Mouse (Mus musculus): ENCODE measurements around the gene Ptgdr. TPM values are rescaled to one million over a fixed set of nuclear protein-coding genes. Genes with fewer than 3 reads are reported as not detected.
"Not testable (repeated sequence)": the region's sequence is repeated elsewhere in the genome, so short reads cannot be mapped to it uniquely, and the experiment has no call there.

Ptgdr gene
- 0.08 and 0.19 TPM in 2 replicates for polyA plus RNA-seq (2016; fragmentation: Nextera tagmentation; extraction: Ambion mirVana)

DNA sequence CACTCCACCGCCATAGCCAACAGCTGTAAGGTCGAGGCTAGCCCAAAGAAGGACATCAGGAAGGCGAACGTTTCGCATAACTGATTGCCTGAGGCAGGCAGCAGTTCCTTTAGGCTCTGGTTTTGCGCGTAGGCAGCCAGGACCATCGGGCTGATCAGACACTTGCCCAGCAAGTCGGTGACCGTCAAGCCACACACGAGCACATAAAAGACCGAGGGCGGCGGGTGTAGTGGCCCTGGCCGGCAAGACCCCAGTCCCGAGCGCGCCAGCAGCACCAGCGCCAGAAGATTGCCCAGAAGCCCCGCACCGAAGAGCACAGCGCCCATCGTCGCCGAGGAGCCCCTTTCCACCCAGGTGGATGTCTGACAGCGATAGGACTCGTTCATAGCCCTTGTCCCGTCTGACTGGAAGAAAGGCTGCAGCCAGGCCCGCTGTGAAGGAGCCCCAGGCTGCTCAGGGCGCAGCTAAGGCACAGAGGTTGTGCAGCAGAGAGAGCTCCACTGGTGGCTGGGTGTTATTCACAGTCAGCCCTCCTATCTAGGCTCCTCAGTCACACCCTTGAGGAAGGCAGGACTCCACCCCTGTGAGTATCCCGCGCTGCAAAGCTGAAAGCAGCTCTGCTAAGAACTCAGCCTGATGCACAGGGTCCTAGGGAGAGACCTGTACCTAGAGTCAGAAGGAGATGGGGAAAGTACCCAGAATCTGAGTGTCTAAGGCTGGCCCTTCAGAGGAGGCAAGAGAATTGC, at the start of gene Ptgdr:
TSS of gene Ptgdr (minus strand) at position 508 of the 746 bp plus-strand sequence.
- Histone ChIP-seq H3K9me3 (no peaks in the 10 kb centered on the region), H3K27me3 (peaks cover 43% of the 10 kb centered on the region), H3K36me3 (replicated peaks) (no peaks in the 10 kb centered on the region), H3K27ac (no peak within 1 kb of the TSS), H3K4me2 (peak within 1 kb of the TSS; percentile 52), H3K4me1 (peaks cover 17% of the 10 kb centered on the region), H3K4me3 (replicated peaks) (peak within 1 kb of the TSS; percentile 32), H3K9ac (peak within 1 kb of the TSS; percentile 36; the same call in 1 of the 2 replicates)
- WGBS: 2% methylated on average over 32 of the region's 32 CpGs
- ATAC-seq (ENCODE audit: low FRiP score): peak; percentile 33; the same call in 1 of the 2 replicates

DNA sequence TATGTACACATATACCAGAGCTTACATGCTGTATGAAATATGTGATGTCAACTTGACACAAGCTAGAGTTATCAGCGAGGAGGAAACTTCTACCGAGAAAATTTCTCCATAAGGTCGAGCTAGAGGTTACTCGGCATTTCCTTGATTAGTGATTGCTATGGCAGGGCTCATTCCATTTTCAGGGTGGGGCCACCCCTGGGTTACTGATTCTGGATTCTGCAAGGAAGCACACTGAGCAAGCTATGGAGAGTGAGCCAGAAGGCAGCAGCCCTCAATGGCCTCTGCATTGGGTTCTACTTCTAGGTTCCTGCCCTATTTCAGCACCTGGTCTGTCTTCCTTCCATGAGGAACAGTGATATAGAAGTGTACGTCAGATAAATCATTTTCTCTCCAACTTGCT, 48.6 kb upstream of the Ptgdr start:
- WGBS: 84% methylated on average over 5 of the region's 5 CpGs
- Histone ChIP-seq H3K4me2 (no peak overlapping the region), H3K4me1 (no peaks in the 10 kb centered on the region), H3K27me3 (no peaks in the 10 kb centered on the region), H3K36me3 (replicated peaks) (no peaks in the 10 kb centered on the region), H3K27ac (no peak overlapping the region), H3K4me3 (replicated peaks) (no peak overlapping the region), H3K9ac (no peak overlapping the region), H3K9me3 (no peaks in the 10 kb centered on the region)
- no peak for ATAC-seq (ENCODE audit: low FRiP score)

DNA sequence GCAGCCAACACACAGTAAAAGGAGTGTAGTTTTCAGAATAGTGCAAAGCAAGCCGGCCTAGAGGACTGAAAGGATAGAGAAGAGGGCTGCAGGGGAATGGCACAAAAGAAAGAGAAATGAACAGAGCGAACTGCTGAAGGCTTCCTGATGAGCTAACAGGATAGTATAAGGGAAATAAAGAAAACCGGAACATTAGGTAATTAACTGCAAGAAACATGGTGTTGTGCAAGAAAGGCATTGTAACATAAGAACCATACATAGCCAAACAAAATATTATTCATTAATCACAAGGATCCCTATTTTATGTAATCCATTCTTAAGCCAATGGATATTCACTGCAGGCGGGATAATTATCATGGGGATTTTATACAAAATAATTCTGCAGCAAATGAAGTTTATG, 45.0 kb upstream of the Ptgdr start:
- ATAC-seq (ENCODE audit: low FRiP score): no peak
- Histone ChIP-seq H3K4me3 (replicated peaks) (no peak overlapping the region), H3K36me3 (replicated peaks) (no peaks in the 10 kb centered on the region), H3K27ac (no peak overlapping the region), H3K27me3 (no peaks in the 10 kb centered on the region), H3K4me2 (no peak overlapping the region), H3K9ac (no peak overlapping the region), H3K4me1 (no peaks in the 10 kb centered on the region), H3K9me3 (no peaks in the 10 kb centered on the region)
- 79% methylated on average over 4 of the region's 4 CpGs for WGBS

DNA sequence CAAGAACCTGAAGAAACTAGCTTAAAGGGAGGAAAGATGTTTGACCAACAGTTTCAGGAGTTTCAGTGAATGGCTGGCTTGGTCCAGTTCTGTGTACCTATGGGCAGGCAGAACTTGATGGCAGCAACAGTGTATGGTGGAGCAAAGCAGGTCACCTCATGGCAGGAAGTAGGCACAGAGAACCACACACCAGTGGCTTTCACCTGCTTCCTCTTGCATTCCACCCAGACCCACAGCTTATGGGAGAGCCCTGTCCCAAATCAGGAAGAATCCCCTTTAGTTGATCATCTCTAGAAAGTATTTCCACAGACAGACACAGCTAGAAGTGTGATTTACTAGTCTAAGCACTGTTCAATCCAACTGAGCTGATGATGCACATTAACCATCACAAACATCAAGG, 42.6 kb upstream of the Ptgdr start:
- H3K36me3 ChIP-seq (replicated peaks); H3K4me1 ChIP-seq; H3K9ac ChIP-seq; H3K4me2 ChIP-seq; H3K4me3 ChIP-seq (replicated peaks); H3K27me3 ChIP-seq; ATAC-seq (ENCODE audit: low FRiP score); H3K9me3 ChIP-seq; H3K27ac ChIP-seq: not testable (repeated sequence)

DNA sequence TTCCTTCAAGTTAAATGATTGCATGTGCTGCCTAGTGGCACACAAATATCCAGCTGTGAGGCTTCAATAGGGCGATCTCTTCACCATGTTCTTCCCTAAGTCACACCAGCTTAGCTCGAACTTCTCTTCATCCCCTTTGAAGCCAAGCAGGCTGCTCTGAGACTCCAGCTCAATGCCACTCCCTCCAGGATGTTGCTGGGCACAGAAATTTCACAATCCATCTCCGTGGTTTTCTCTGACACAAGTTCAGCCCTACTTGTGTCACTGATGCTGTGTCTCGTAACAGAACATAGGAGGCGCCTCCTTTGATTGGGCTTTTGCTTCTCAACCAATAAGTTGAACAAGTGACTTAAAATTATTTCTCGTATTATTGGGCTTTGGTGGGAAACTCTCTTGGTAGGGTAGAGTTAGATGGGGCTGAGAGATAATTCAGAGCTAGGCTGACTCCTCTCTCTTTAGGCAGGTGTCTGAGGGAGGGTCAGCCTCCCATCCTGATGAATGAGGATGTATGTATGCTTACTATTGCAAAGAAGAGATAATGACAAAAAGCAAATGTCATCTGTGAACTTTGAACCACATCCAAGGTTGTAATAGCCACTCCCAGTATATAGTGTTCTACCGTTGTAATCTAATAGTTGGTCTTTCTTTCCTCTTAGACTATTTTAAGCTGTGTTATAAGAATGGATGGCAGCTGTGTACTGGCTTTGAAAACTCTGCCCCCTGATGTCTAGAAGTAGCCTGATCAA, 32.4 kb upstream of the Ptgdr start:
- Histone ChIP-seq H3K9me3 (no peaks in the 10 kb centered on the region), H3K4me2 (no peak overlapping the region), H3K36me3 (replicated peaks) (no peaks in the 10 kb centered on the region), H3K27me3 (no peaks in the 10 kb centered on the region), H3K27ac (no peak overlapping the region), H3K9ac (no peak overlapping the region), H3K4me3 (replicated peaks) (no peak overlapping the region), H3K4me1 (no peaks in the 10 kb centered on the region)
- 78% methylated on average over 7 of the region's 7 CpGs for WGBS
- ATAC-seq (ENCODE audit: low FRiP score): no peak

DNA sequence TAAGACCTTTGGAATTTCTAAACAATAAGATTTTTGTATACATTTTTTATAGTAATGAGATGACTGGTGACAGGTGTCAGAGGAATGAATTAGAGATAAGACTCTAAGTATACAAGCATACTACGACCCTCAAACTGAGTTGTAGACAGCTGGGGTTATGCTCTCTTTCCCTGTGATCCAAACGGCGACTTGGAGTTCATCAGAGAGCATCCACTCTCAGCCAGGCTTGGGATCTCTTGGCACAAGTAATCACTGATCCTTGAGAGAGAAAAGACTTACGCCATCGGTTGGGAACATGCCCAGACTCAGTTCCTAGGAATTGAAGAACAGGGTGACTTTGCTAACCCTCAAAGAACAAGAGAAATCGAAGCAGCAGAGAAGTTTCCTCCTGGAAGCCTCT, 10.5 kb upstream of the Ptgdr start:
- Histone ChIP-seq H3K9ac (no peak overlapping the region), H3K9me3 (no peaks in the 10 kb centered on the region), H3K4me2 (no peak overlapping the region), H3K27me3 (no peaks in the 10 kb centered on the region), H3K4me1 (no peaks in the 10 kb centered on the region), H3K27ac (no peak overlapping the region), H3K4me3 (replicated peaks) (no peak overlapping the region), H3K36me3 (replicated peaks) (no peaks in the 10 kb centered on the region)
- WGBS: 86% methylated on average over 6 of the region's 6 CpGs
- ATAC-seq (ENCODE audit: low FRiP score): no peak

DNA sequence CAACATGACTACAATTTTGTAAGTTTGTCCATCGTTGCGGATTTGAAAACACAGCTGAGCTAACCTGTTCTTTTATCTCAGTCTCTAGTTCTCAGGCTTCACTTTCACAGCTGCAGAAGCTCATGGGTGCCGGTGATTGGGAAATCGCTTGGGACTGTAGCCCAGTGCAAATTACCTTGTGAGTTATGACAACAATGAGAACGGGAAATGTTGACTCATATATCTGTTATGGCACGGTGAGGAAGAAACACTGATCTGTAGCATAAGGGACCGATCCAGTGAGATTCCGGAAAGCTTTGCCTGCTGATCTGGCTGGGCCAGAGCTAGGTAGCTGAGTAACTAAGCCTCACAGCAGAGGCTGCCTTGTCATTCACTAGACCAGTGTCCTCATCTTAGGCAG, 6.5 kb upstream of the Ptgdr start:
- H3K36me3 ChIP-seq (replicated peaks): no peaks in the 10 kb centered on the region
- H3K4me3 ChIP-seq (replicated peaks): no peak overlapping the region
- no peak for ATAC-seq (ENCODE audit: low FRiP score)
- no peak overlapping the region for H3K9ac ChIP-seq
- H3K27me3 ChIP-seq: 0 out of 2 replicates have a peak, but pooled peaks cover 3% of the 10 kb centered on the region
- H3K27ac ChIP-seq: no peak overlapping the region
- peaks cover 9% of the 10 kb centered on the region for H3K4me1 ChIP-seq
- H3K4me2 ChIP-seq: no peak overlapping the region
- 84% methylated on average over 8 of the region's 8 CpGs for WGBS
- H3K9me3 ChIP-seq: no peaks in the 10 kb centered on the region

DNA sequence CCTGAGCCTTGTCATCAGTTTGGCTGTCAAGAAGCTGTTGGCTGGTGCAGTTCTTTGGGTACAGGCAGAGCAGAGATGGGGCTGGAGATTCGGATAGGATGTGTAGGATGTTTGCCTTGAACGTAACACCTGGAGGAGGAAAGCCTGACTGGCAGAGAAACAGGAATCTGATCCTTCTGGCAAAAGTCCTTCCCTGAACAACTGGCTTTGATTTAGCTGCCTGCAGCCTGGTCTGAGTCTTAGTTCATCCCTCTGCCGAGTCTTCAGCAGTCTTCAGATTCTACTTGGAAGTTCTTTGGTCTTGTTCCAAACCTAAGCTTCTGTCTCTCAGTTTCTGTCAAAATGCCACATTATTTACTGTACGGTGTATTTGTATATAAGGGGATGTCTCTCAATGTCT, 3.9 kb upstream of the Ptgdr start:
- peaks cover 17% of the 10 kb centered on the region for H3K4me1 ChIP-seq
- no peaks in the 10 kb centered on the region for H3K36me3 ChIP-seq (replicated peaks)
- ATAC-seq (ENCODE audit: low FRiP score): no peak
- no peak overlapping the region for H3K27ac ChIP-seq
- 58% methylated on average over 4 of the region's 4 CpGs for WGBS
- H3K4me3 ChIP-seq (replicated peaks): no peak overlapping the region
- no peak overlapping the region for H3K9ac ChIP-seq
- peaks cover 29% of the 10 kb centered on the region for H3K27me3 ChIP-seq
- H3K4me2 ChIP-seq: no peak overlapping the region
- no peaks in the 10 kb centered on the region for H3K9me3 ChIP-seq

DNA sequence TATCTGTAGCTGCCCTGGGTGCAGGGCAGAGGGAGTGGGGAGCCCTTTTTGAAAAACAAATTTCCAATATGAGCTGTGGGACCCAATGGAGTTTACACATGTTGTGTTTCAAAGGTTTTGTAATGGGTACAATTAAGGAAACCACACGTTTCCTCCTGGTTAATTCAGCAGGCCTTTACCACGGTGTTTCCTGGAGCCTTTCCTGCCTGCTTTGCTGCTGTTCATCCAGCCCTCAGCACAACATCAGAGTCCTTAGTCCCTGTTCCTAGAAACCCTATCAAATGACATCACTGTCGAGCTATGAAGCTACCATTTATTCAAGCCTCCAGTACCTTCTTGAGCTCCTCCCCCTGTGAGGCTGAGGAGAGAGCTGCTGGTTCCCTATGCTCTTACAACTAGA, 2.0 kb upstream of the Ptgdr start:
- Histone ChIP-seq H3K27ac (no peak overlapping the region), H3K9me3 (no peaks in the 10 kb centered on the region), H3K27me3 (peaks cover 43% of the 10 kb centered on the region), H3K9ac (no peak overlapping the region), H3K36me3 (replicated peaks) (no peaks in the 10 kb centered on the region), H3K4me2 (no peak overlapping the region), H3K4me3 (replicated peaks) (no peak overlapping the region), H3K4me1 (peaks cover 17% of the 10 kb centered on the region)
- ATAC-seq (ENCODE audit: low FRiP score): no peak
- WGBS: 67% methylated on average over 3 of the region's 3 CpGs

DNA sequence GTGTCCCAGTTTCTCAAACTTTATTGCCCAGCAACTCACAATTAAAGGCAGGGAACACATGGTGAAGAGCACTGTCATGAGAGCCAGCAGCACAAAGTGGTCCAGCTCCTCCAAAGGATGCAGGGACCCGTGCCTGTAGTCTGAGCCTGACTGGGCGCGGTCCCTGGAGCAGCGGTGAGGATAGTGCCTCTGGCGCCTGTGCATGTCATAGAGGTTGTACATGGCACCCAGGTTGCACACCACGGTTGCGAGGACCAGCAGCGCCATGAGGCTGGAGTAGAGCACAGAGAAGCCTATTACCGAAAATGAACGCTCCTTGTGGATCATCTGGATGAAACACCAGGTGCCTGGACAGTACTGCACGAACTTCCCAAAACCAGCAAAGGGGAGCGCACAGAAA, 803 bp downstream of the Ptgdr start:
- peaks cover 15% of the 10 kb centered on the region for H3K4me1 ChIP-seq
- peaks cover 43% of the 10 kb centered on the region for H3K27me3 ChIP-seq
- no peak overlapping the region for H3K9ac ChIP-seq
- peak overlapping the region; percentile 32; the same call in 1 of the 2 replicates for H3K4me3 ChIP-seq (replicated peaks)
- ATAC-seq (ENCODE audit: low FRiP score): no peak
- H3K9me3 ChIP-seq: no peaks in the 10 kb centered on the region
- 7% methylated on average over 12 of the region's 12 CpGs for WGBS
- H3K27ac ChIP-seq: no peak overlapping the region
- H3K4me2 ChIP-seq: peak overlapping the region; percentile 52
- no peaks in the 10 kb centered on the region for H3K36me3 ChIP-seq (replicated peaks)

DNA sequence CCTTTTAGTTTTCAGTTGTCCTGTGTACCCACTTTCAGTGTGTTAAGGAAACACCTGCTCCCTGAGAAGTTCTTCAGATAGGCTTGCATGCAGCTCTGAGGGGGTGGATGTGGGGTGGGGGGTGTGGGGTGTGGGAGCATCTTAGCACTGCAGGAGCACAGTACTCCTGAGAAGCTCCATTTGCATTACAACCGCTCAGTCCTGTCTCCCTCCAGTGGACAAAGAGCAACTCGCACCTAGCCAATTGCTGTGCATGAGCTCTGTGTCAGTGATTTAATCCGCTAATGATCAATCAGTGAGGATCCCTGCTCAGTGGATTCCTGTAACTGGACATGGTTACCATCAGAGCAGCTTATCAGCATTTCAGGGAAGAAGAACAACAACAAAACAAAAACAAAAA, 8.5 kb downstream of the Ptgdr start:
- not testable (repeated sequence) for H3K36me3 ChIP-seq (replicated peaks); H3K9me3 ChIP-seq; H3K4me2 ChIP-seq; H3K4me1 ChIP-seq; H3K4me3 ChIP-seq (replicated peaks); H3K27me3 ChIP-seq; H3K27ac ChIP-seq; H3K9ac ChIP-seq
- peak; percentile 84; the same call in 1 of the 2 replicates for ATAC-seq (ENCODE audit: low FRiP score)
- 3% methylated on average over 3 of the region's 3 CpGs for WGBS

DNA sequence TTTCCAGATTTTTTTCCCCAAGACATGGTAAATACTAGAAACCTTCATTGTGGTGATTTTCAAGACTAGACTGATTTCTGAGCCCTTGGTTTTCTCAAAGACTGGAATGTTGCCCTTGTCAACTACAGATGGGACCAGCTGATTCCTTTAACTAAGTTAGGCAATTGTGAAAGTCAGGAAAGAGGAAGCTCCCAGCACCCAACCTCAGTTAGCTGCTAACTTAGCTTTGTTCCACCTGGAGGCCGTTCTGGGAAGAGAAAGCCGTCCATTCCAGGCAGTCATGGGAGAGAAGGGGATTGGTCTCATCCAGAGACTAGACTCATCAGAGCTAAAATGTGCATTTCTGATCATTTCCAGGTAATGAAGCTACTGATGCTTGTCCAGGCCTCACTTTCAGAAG, 11.4 kb downstream of the Ptgdr start:
- Histone ChIP-seq H3K27me3 (0 out of 2 replicates have a peak, but pooled peaks cover 3% of the 10 kb centered on the region), H3K36me3 (replicated peaks) (no peaks in the 10 kb centered on the region), H3K9ac (no peak overlapping the region), H3K4me1 (0 out of 2 replicates have a peak, but pooled peaks cover 6% of the 10 kb centered on the region), H3K27ac (no peak overlapping the region), H3K4me2 (no peak overlapping the region), H3K9me3 (no peaks in the 10 kb centered on the region), H3K4me3 (replicated peaks) (no peak overlapping the region)
- ATAC-seq (ENCODE audit: low FRiP score): no peak
- 89% methylated on average over 2 of the region's 2 CpGs for WGBS

Data from forebrain, embryonic 12.5 days (tissue).